Mouse (Mus musculus): ENCODE measurements around the gene Lef1.

Lef1 gene

DNA sequence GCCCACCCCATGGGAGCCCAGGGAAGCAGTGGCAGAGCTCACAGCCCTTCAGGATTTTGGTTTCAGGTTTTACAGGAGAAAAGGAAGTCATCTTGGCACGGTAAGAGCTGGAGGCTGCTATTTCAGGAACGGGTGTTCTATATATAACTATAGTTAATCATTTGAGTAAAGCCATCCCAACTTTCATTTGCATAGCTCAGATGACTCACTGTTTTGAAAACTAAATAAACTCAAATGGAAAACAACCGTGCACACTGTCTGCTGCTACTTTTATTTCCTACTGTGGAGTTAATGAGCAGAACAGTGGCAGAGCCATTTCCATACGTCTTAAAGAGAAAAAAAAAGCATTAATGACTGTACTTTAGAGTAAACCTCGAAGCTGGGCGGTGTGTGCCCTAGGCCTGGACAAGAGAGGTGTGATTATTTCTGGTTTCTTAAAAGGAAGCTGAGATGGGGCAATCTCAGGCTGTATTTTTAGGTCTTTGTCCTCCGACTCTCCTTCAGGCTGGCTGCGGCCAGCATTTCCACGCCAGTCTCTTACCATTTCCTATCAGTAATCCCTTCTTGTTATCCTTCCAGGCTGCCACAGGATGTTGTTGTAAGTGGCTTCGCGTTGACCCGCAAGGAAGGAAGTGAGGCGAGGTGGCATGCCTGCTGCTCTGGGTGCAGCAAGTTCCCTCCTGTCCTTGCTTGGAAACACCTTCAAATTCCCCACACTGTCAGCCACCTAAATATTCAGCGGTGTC lies 29.2 kb downstream of the Lef1 start:
- DNase-seq (ENCODE audit: low spot score in 2 of 2) = no peak

- DNase-seq (ENCODE audit: low spot score in 2 of 2) = no peak
Measured at GRCm38 (mm10) chr3:131140091-131140462, 29.8 kb downstream of the Lef1 start.

DNA sequence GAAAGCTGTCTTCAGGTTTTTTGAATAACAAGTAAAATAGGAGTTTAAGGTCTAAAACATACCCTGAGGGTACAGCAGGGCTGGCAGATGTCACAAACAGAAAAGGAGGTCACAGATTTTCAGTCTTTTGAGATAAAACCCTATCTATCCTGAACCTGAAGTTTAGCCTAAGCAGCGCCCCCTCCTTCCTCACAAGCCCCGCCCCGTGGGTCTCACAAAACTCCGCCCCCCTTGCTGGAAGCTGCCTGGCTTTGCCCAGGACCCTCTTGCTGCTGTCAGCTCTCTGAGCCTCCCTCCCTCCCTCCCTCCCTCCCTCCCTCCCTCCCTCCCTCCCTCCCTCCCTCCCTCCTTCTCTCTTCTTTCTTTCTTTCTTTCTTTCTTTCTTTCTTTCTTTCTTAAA lies 31.3 kb downstream of the Lef1 start:
- DNase-seq (ENCODE audit: low spot score in 2 of 2) = no peak

- no peak for DNase-seq (ENCODE audit: low spot score in 2 of 2)
Measured at GRCm38 (mm10) chr3:131144250-131144649, 34.0 kb downstream of the Lef1 start.

DNA sequence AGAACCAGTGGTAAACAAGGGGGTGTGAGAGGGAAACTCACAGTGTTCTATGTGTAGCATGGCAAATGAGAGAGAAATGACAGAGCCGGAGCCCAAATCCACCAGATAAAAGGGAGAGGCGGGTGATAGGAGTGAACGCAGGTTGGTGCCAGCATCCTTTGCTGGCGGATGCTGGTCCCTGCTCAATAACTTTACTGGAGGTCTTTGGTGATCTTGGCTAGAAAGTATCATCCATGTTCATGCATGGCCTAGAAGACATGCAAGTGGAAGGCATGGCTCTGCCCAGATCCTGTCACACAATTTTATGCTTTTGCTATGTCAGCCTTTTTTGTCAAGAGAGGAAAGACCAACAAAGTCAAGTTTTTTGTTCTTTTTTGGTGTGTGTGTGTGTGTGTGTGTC lies 42.6 kb downstream of the Lef1 start:
- no peak for DNase-seq (ENCODE audit: low spot score in 2 of 2)

DNA sequence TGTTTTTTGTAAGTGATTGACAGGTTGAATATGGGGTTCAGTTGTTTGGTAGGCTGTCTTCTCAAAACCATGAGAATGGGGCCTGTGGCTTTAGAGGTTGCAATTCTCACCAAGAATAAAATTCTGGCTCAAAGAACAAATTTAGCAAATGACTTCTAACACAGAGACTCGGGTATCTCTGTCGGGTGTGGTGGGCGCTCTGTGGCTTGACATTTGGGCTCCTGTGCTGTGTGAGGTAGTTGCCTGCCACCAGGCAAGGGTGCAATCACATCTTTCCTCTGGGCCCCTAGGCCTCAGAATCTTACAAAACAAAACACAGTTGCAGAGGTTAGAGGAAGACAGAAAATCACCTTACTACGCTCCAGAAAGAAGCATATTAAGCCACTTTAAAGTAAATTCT lies 43.6 kb downstream of the Lef1 start:
- no peak for DNase-seq (ENCODE audit: low spot score in 2 of 2)

DNA sequence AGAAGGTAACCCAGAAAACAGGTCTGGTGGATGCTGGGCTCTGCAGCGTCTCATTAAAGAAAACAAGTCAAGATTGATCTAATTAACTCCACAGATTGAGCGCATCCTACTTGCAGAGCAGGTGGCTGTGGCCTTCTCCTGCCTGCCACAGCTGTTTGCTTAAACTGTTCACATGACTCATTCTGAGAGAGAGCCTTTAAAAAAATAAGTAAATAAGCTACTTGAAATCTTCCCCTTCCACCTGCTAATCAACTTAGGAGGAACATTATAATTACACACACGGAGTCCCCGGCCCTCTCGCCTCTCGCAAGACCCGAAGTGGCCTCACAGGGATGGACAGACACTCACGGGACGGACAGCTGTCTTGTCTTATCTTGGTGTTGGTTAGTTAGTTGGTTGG lies 44.3 kb downstream of the Lef1 start:
- DNase-seq (ENCODE audit: low spot score in 2 of 2) = no peak

- DNase-seq (ENCODE audit: low spot score in 2 of 2) = no peak
Measured at GRCm38 (mm10) chr3:131155066-131155465, 44.8 kb downstream of the Lef1 start.

DNA sequence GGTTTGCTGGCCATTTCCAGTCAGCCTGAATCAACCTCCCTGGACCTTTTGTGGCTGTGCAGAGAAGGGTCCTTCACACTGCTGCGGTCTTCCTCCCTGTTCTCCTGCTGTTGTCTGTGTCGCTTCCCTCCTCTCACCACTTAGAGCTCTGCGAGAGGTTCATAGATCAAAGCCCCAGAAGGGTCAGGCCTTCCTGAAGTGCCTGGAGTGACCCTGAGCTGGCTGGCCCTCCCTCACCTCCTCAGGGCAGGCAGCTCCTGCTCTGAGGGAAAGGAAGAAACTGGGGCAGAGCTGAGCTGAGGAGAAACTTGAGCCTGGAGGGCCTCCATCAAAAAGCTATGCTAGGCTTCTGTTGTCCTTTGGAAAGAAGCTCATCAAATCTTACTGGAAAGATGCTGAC lies 45.4 kb downstream of the Lef1 start:
- no peak for DNase-seq (ENCODE audit: low spot score in 2 of 2)

DNA sequence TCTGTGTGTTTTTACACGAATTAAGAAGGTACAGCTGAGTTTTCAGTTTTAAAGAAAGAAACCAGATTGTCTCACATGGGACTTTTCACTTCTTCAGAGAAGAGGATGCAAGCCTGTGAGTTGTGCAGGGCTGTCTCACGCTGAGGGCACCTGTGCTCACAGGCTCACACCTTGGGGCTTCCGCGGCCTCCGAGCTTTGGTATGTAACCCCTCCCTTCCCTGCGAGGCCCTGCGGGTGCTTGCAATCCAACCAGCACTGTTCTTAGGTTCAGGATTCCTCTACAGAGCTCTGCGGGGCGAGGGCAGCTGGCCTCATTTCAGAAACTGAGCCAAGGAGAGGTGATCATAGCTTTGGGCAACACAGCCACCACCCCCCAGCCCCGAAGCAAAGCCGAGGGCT lies 46.1 kb downstream of the Lef1 start:
- DNase-seq (ENCODE audit: low spot score in 2 of 2) = no peak

- DNase-seq (ENCODE audit: low spot score in 2 of 2) = no peak
Measured at GRCm38 (mm10) chr3:131157471-131157870, 47.2 kb downstream of the Lef1 start.

- DNase-seq (ENCODE audit: low spot score in 2 of 2) = no peak
Measured at GRCm38 (mm10) chr3:131159204-131159760, 49.0 kb downstream of the Lef1 start.

DNA sequence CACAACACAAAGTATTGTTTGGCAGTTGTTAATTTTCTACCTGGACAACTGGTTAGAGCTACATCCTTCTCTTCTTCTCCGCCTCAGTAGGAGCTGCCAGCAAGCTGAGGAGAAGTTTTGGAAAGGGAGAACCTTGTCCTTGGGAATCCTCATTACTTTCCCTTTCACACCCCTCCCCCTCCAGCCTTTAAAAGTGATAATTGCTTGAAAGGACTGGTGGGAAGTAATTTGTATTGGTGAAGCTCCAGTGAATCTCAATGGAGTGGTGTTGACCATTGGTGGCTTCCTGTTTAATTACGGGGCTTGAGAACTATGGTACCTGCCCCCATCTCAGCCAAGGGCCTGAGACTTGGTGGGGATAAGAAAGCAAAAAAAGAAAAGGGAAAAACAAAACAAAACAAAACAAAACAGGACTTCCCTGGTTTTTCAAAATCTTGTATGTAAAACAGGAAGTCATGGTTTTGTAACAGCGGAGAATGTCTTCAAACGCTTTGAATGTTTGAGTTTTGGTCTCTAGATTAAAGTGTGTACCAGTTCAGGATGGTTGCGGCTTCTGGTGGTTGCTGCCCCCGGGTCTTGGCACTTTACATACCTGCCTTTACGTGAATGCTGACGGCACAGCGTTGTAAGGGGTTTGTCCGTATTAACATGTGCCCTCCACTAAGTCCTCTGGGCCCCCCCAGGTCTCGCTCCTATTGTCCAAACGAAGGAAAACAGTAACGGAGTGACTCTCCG lies 49.8 kb downstream of the Lef1 start:
- DNase-seq (ENCODE audit: low spot score in 2 of 2) = no peak

- no peak for DNase-seq (ENCODE audit: low spot score in 2 of 2)
Measured at GRCm38 (mm10) chr3:131160921-131161320, 50.6 kb downstream of the Lef1 start.

DNA sequence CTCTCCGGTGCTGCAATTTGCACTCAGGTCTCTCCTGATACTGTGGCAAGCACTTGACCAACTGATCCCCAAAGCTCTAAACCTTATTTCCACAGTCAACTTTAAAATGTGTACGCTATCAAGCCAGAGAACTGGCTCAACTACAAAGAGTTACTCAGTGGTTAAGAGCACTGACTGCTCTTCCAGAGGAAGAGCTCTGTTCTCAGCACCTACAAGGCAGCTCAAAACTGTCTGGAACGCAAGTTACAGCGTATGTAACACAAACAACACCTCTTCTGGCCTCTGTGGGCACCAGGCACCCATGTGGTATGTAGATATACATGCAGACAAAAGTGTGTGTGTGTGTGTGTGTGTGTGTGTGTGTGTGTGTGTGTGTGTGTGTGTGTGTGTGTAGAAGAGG lies 57.5 kb downstream of the Lef1 start:
- no peak for DNase-seq (ENCODE audit: low spot score in 2 of 2)

GRCm38 (mm10) chr3:131169161-131169560 lies 58.9 kb downstream of the Lef1 start:
- no peak for DNase-seq (ENCODE audit: low spot score in 2 of 2)

- DNase-seq (ENCODE audit: low spot score in 2 of 2) = no peak
Measured at GRCm38 (mm10) chr3:131170099-131170643, 59.9 kb downstream of the Lef1 start.

DNA sequence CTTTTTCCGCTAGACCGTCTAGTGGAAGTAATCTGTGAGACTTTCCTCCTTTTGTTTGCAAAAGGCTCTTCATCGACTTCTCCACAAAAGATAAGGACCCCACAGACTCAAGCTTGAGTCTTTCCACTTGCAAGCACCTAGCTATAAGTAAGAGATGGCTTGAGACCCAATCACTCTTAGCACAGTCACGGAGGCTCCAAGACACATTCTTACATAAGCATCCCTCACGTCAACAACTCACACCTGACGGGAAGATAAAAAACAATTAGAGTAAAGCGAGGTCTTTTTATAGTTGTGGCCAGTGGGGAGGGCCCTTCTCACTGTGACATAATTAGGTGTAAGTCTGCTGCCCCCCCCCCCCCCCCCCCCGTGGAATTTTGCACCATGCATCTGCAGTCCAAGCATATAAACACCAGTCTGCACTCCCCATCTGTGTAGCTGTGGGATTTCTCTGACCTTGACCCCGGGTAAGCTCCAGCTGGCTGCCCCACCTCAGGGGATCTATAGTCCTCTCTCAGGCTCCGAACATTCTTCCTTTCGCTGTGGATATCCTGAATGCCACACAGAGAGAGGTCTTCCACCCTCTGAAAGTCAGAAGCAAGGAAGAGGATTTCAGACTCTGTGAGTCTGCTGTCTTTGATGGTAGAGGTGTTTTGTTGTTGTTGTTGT lies 61.2 kb downstream of the Lef1 start:
- no peak for DNase-seq (ENCODE audit: low spot score in 2 of 2)

DNA sequence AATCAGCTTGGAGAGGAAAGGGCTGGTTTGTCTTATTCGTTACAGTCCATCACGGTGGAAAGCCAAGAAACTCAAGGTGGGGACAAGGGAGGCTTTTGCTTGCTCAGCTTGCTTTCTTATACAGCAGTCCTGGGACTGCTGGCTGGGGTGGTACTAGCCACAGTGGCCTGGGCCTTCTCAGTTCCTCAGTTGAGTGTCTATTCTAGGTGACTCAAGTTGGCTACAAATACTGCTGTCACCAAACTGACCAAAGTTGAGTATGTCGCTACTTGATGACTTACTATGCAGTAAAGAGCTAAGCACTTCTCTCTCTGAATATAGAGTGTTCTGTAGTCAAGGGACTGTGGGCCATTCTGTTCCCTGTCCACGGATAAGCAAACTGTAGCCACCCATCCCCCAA lies 62.0 kb downstream of the Lef1 start:
- no peak for DNase-seq (ENCODE audit: low spot score in 2 of 2)

DNA sequence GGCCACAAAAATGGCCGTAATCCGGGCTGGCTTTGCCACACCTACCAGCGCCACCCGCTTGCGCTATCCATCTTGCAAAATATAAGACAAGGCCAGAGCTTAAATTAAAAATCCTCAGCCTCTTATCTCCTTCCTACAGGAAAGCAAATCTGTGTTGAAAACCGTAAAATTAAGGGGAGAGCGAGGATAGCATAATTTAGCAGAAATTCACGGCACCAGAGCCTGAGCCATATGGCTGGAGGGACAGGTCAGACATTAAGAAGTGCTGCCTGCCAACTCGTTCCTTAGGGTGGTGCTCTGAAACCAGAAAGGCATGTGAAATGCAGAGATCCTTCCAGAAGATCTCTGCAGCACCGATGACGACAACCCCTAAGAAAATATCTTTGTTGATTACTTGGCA lies 70.7 kb downstream of the Lef1 start:
- no peak for DNase-seq (ENCODE audit: low spot score in 2 of 2)

GRCm38 (mm10) chr3:131182158-131182557 lies 71.9 kb downstream of the Lef1 start:
- no peak for DNase-seq (ENCODE audit: low spot score in 2 of 2)

- no peak for DNase-seq (ENCODE audit: low spot score in 2 of 2)
Measured at GRCm38 (mm10) chr3:131186193-131186592, 75.9 kb downstream of the Lef1 start.
